ENCODE assay signal across 8 mouse cellular contexts in the genomic region with DNA sequence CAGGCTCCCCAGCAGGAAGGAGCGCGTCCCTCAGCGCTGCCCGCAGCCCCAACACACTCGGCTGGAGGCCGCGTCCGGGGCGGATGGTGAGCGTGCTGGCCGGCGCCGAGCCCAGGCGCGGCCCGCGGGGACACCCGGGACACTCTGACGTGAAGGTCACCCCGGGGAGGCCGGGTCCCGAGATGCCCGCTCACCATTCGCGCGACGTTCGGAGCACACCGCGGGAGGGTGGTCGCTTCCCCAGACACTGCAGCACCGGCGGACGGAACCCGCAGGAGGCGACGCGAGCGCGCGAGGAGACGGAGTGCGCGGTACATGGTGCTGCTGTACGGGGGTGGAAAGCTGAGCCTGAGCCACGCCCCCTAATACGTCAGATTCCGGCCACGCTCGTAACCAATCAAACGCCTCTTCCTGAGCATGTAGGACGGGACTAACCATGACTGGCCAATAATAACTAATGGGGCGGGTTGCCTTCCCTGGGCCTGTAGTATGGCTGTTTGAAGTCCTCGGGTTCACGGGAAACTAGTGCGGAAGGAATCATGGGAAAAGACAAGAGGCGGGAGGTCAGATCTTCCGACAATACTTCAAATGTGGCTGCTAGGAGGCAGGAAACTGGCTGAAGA. TPM values are rescaled to one million over a fixed set of nuclear protein-coding genes. Genes with fewer than 3 reads are reported as not detected.
A peak's percentile ranks its signal among the peaks of the same experiment; 100 is the strongest.
DNase-seq lines count a peak whose midpoint lies in the region; ATAC-seq and TF ChIP-seq lines count a peak whose summit lies in the region.

A gene (minus strand): TSS at position 379 of the 623 bp plus-strand sequence.

- TF ChIP-seq EP300 in CH12.LX (IDR thresholded peaks at IDR 0.05; ENCODE audit: low read length): no peak

- no peak for TF ChIP-seq CTCF in CH12.LX (conservative IDR thresholded peaks at IDR 0.05 in 1 of 2, IDR thresholded peaks at IDR 0.05 in 1 of 2; ENCODE audit: low read depth in 2 of 2, low read length in 2 of 2)

- peaks cover 0 to 22% of the 10 kb centered on the region in 2 experiments for H3K36me3 ChIP-seq in CH12.LX (replicated peaks in 1 of 2; ENCODE audit: control insufficient read depth in 1 of 2, insufficient read depth in 1 of 2, low read length in 1 of 2)
- H3K36me3 ChIP-seq in forebrain, embryonic 11.5 days (ENCODE audit: control insufficient read depth, insufficient read depth, low read length): no peaks in the 10 kb centered on the region
- H3K36me3 ChIP-seq in heart, embryonic 16.5 days (ENCODE audit: control insufficient read depth, insufficient read depth): peaks cover 2% of the 10 kb centered on the region; the same call in 1 of the 2 replicates
- H3K36me3 ChIP-seq in liver, embryonic 15.5 days (replicated peaks): no peaks in the 10 kb centered on the region
- H3K36me3 ChIP-seq in neural tube, embryonic 12.5 days: no peaks in the 10 kb centered on the region

- in situ Hi-C loops in CH12.LX (cut with MboI; ENCODE audit: low pct_ligation_motif_present, low pct_unique_long_range_greater_than_20kb, low sequenced_read_pairs): no loop called here

- peak; percentile 91 for TF ChIP-seq POLR2A in CH12.LX (IDR thresholded peaks at IDR 0.05; ENCODE audit: low read depth, low read length)

- dilution Hi-C loops in CH12.LX (cut with MboI; ENCODE audit: extremely low pct_ligation_motif_present, extremely low pct_unique_long_range_greater_than_20kb, low sequenced_read_pairs): no loop called here

- peak within 1 kb of the TSS; percentile 77 to 86 (median 83) for H3K4me3 ChIP-seq in CH12.LX (replicated peaks in 1 of 3; ENCODE audit: low read depth in 2 of 3, low read length in 2 of 3, poor library complexity in 1 of 3)
- H3K4me3 ChIP-seq in forebrain, embryonic 11.5 days (ENCODE audit: low read depth, low read length): peak within 1 kb of the TSS; percentile 66
- H3K4me3 ChIP-seq in heart, embryonic 16.5 days (ENCODE audit: low read length): peak within 1 kb of the TSS; percentile 91
- H3K4me3 ChIP-seq in liver, embryonic 15.5 days (replicated peaks): peak within 1 kb of the TSS; percentile 83
- peak within 1 kb of the TSS; percentile 87 for H3K4me3 ChIP-seq in neural tube, embryonic 12.5 days

- ATAC-seq in forebrain, embryonic 11.5 days (replicated peaks; ENCODE audit: low FRiP score): peak; percentile 100
- ATAC-seq in heart, embryonic 16.5 days (replicated peaks; ENCODE audit: extremely low read depth, insufficient read depth, low FRiP score): peak; percentile 99
- ATAC-seq in liver, embryonic 15.5 days (ENCODE audit: insufficient read depth): peak; percentile 99
- peak; percentile 100 for ATAC-seq in neural tube, embryonic 12.5 days (ENCODE audit: low FRiP score, low read depth)

- WGBS in forebrain, embryonic 11.5 days: under 1% methylated on average over 58 of the region's 58 CpGs
- WGBS in heart, embryonic 16.5 days: under 1% methylated on average over 58 of the region's 58 CpGs
- WGBS in liver, embryonic 15.5 days (ENCODE audit: insufficient replicate concordance): under 1% methylated on average over 58 of the region's 58 CpGs
- WGBS in neural tube, embryonic 12.5 days: under 1% methylated on average over 58 of the region's 58 CpGs

- no peaks in the 10 kb centered on the region for H3K27me3 ChIP-seq in CH12.LX (replicated peaks)
- no peaks in the 10 kb centered on the region for H3K27me3 ChIP-seq in forebrain, embryonic 11.5 days (ENCODE audit: control insufficient read depth, insufficient read depth, low read length)
- H3K27me3 ChIP-seq in heart, embryonic 16.5 days (ENCODE audit: control insufficient read depth, insufficient read depth, low read length): no peaks in the 10 kb centered on the region
- H3K27me3 ChIP-seq in liver, embryonic 15.5 days: no peaks in the 10 kb centered on the region
- H3K27me3 ChIP-seq in neural tube, embryonic 12.5 days (replicated peaks): no peaks in the 10 kb centered on the region

- H3K27ac ChIP-seq in CH12.LX (ENCODE audit: insufficient read depth, low read depth): peak within 1 kb of the TSS; percentile 54; the same call in 1 of the 2 replicates
- peak within 1 kb of the TSS; percentile 59 for H3K27ac ChIP-seq in forebrain, embryonic 11.5 days (ENCODE audit: low read depth, low read length)
- H3K27ac ChIP-seq in heart, embryonic 16.5 days (ENCODE audit: low read length): peak within 1 kb of the TSS; percentile 95
- H3K27ac ChIP-seq in liver, embryonic 15.5 days (replicated peaks): peak within 1 kb of the TSS; percentile 82
- H3K27ac ChIP-seq in neural tube, embryonic 12.5 days: peak within 1 kb of the TSS; percentile 60

- H3K4me2 ChIP-seq in CH12.LX (ENCODE audit: insufficient read depth, low read depth, poor library complexity, severe bottlenecking): peak within 1 kb of the TSS; percentile 85
- peak within 1 kb of the TSS; percentile 83 for H3K4me2 ChIP-seq in forebrain, embryonic 11.5 days (ENCODE audit: low read depth, low read length, severe bottlenecking)
- peak within 1 kb of the TSS; percentile 84 for H3K4me2 ChIP-seq in heart, embryonic 16.5 days (ENCODE audit: low read depth, low read length)
- peak within 1 kb of the TSS; percentile 95 for H3K4me2 ChIP-seq in liver, embryonic 15.5 days
- peak within 1 kb of the TSS; percentile 67 for H3K4me2 ChIP-seq in neural tube, embryonic 12.5 days (replicated peaks)

- no peak for TF ChIP-seq RAD21 in CH12.LX (IDR thresholded peaks at IDR 0.05; ENCODE audit: low read depth, low read length)

- H3K4me1 ChIP-seq in CH12.LX (ENCODE audit: control insufficient read depth in 1 of 2, insufficient read depth in 2 of 2): peaks cover 6 to 48% of the 10 kb centered on the region in 2 experiments
- peaks cover 4% of the 10 kb centered on the region; the same call in 1 of the 2 replicates for H3K4me1 ChIP-seq in forebrain, embryonic 11.5 days (replicated peaks; ENCODE audit: control insufficient read depth, insufficient read depth, low read length)
- peaks cover 11% of the 10 kb centered on the region for H3K4me1 ChIP-seq in heart, embryonic 16.5 days (ENCODE audit: control insufficient read depth, insufficient read depth, low read length)
- H3K4me1 ChIP-seq in liver, embryonic 15.5 days (replicated peaks): peaks cover 11% of the 10 kb centered on the region
- H3K4me1 ChIP-seq in neural tube, embryonic 12.5 days: peaks cover 10% of the 10 kb centered on the region

- H3K9me3 ChIP-seq in CH12.LX (replicated peaks; ENCODE audit: low read length): no peaks in the 10 kb centered on the region
- no peaks in the 10 kb centered on the region for H3K9me3 ChIP-seq in forebrain, embryonic 11.5 days (ENCODE audit: control insufficient read depth, low read length)
- no peaks in the 10 kb centered on the region for H3K9me3 ChIP-seq in heart, embryonic 16.5 days (replicated peaks; ENCODE audit: control insufficient read depth, low read length)
- no peaks in the 10 kb centered on the region for H3K9me3 ChIP-seq in liver, embryonic 15.5 days (replicated peaks)
- no peaks in the 10 kb centered on the region for H3K9me3 ChIP-seq in neural tube, embryonic 12.5 days

- DNase-seq in CH12.LX (ENCODE audit: extremely low read depth): peak; percentile 98
- DNase-seq in c-Kit-positive CD71-positive TER-119-negative erythroid progenitor cells, embryonic 14.5 days (ENCODE audit: low read depth): peak; percentile 92
- DNase-seq in forebrain, embryonic 11.5 days (ENCODE audit: low spot score): peak; percentile 96
- DNase-seq in kidney, postnatal 36 days: peak; percentile 96 to 98
- DNase-seq in telencephalon, adult 2 months (ENCODE audit: low read depth, low spot score): peak; percentile 99

- 0 out of 2 replicates have a peak, but pooled peaks cover 14% of the 10 kb centered on the region for H3K79me2 ChIP-seq in CH12.LX (replicated peaks; ENCODE audit: control insufficient read depth, extremely low read depth, insufficient read depth, poor library complexity, severe bottlenecking)

- H3K9ac ChIP-seq in CH12.LX (ENCODE audit: insufficient read depth, low read depth): peak within 1 kb of the TSS; percentile 96
- peak within 1 kb of the TSS; percentile 91 for H3K9ac ChIP-seq in forebrain, embryonic 11.5 days (ENCODE audit: low read length)
- H3K9ac ChIP-seq in heart, embryonic 16.5 days (ENCODE audit: low read length): peak within 1 kb of the TSS; percentile 99
- peak within 1 kb of the TSS; percentile 80 for H3K9ac ChIP-seq in liver, embryonic 15.5 days
- peak within 1 kb of the TSS; percentile 84 for H3K9ac ChIP-seq in neural tube, embryonic 12.5 days

TF ChIP-seq in CH12.LX, 34 proteins besides CTCF, POLR2A, EP300 and RAD21 (continues in another document):
- TF ChIP-seq MYC (IDR thresholded peaks at IDR 0.05; ENCODE audit: low read depth, low read length): no peak; the same call in 1 of the 2 replicates
- peak; percentile 39; the same call in 1 of the 2 replicates for TF ChIP-seq MAX (IDR thresholded peaks at IDR 0.05; ENCODE audit: low read length)
- TF ChIP-seq ELF1 (IDR thresholded peaks at IDR 0.05; ENCODE audit: low read depth, low read length): peak; percentile 78
- TF ChIP-seq RCOR1 (conservative IDR thresholded peaks at IDR 0.05; ENCODE audit: low read depth, low read length): no peak
- TF ChIP-seq CHD2 (IDR thresholded peaks at IDR 0.05; ENCODE audit: low read length): no peak; the same call in 1 of the 2 replicates
- peak; percentile 82 for TF ChIP-seq NELFE (IDR thresholded peaks at IDR 0.05; ENCODE audit: low read depth, low read length)
- no peak for TF ChIP-seq JUND (conservative IDR thresholded peaks at IDR 0.05; ENCODE audit: low read depth, low read length)
- peak; percentile 61; the same call in 1 of the 2 replicates for TF ChIP-seq E2F4 (IDR thresholded peaks at IDR 0.05; ENCODE audit: insufficient replicate concordance, low read depth, low read length)
- TF ChIP-seq POLR2AphosphoS2 (IDR thresholded peaks at IDR 0.05; ENCODE audit: low read depth, low read length): no peak
- TF ChIP-seq ZC3H11A (IDR thresholded peaks at IDR 0.05; ENCODE audit: low read depth, low read length): no peak
- TF ChIP-seq ZNF384 (IDR thresholded peaks at IDR 0.05; ENCODE audit: low read depth, low read length): no peak
- peak; percentile 76 for TF ChIP-seq SIN3A (IDR thresholded peaks at IDR 0.05; ENCODE audit: low read length)
- TF ChIP-seq MXI1 (IDR thresholded peaks at IDR 0.05; ENCODE audit: low read depth, low read length): peak; percentile 72; the same call in 1 of the 2 replicates
- TF ChIP-seq JUN (IDR thresholded peaks at IDR 0.05; ENCODE audit: insufficient read depth, low read depth, low read length): no peak
- peak; percentile 32 for TF ChIP-seq NRF1 (IDR thresholded peaks at IDR 0.05; ENCODE audit: low read depth, low read length)

RNA-seq across cellular contexts. Expression of the gene that starts here (rescaled TPM):
- total RNA-seq in CH12.LX (2012; rRNA removed) (100 and 104 TPM in 2 replicates), CH12.LX (2014; rRNA removed) (113 and 120 TPM in 2 replicates)
- polyA plus RNA-seq in CH12.LX (2012; ENCODE audit: insufficient read length, low read depth): 122 and 175 TPM in 2 replicates
- 95.7 and 113 TPM in 2 replicates for polyA plus RNA-seq in forebrain, embryonic 11.5 days (2014; fragmentation: Nextera tagmentation; extraction: Ambion mirVana)
- polyA plus RNA-seq in heart, embryonic 16.5 days (2015; fragmentation: Nextera tagmentation; extraction: Ambion mirVana): 301 and 326 TPM in 2 replicates
- polyA plus RNA-seq in liver, embryonic 15.5 days (2015; fragmentation: Nextera tagmentation; extraction: Ambion mirVana): 75.4 and 75.8 TPM in 2 replicates
- polyA plus RNA-seq in neural tube, embryonic 12.5 days (2016; fragmentation: Nextera tagmentation; extraction: Ambion mirVana): 78.5 and 80.3 TPM in 2 replicates

Comparison
In these comparisons a context has a peak if more than half of its experiments do, and no peak if none do; other contexts are left out.
1. Peak in every context shown above with its lines: DNase-seq, ATAC-seq, H3K4me3 ChIP-seq and H3K27ac ChIP-seq.